Mouse (Mus musculus): ENCODE results near the gene Msh2. TPM values are rescaled to one million over a fixed set of nuclear protein-coding genes. Genes with fewer than 3 reads are reported as not detected.

Msh2 gene
- polyA plus RNA-seq, 1 experiment: 25.9 TPM

DNA sequence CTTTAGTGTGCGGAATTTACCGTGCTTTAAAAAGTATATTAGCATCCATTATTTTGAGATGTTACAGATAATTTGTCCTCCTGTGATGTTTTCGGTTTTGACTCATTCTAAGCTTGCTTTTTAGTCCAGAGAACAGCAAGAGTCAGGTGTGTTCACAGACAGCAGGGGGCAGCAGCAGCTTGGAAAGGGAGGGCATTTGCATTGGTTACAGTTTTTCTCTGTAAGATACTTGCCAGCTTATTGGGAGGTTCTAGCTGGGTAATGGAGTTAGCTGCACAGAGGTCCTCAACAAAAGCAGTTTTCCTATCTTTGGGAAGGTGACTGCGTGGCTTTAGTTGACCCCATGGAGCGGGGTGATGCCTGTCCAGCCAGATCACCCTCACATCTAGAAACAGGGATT lies 19.8 kb downstream of the Msh2 start:
- H3K27ac ChIP-seq (ENCODE audit: control insufficient read depth, insufficient read depth, low read depth, low read length, poor library complexity): no peak overlapping the region
- WGBS: 85% methylated on average over 5 of the region's 5 CpGs
- no peak overlapping the region for H3K4me3 ChIP-seq (replicated peaks; ENCODE audit: control insufficient read depth, low read depth, low read length)
- no peaks in the 10 kb centered on the region for H3K4me1 ChIP-seq (ENCODE audit: control insufficient read depth, insufficient read depth, low read length)
- no peak for TF ChIP-seq POLR2A (IDR thresholded peaks at IDR 0.05; ENCODE audit: borderline replicate concordance, control insufficient read depth, low read depth, low read length)
- peak; percentile 58 for TF ChIP-seq CTCF (IDR thresholded peaks at IDR 0.05; ENCODE audit: control insufficient read depth, insufficient read depth, low read length)

DNA sequence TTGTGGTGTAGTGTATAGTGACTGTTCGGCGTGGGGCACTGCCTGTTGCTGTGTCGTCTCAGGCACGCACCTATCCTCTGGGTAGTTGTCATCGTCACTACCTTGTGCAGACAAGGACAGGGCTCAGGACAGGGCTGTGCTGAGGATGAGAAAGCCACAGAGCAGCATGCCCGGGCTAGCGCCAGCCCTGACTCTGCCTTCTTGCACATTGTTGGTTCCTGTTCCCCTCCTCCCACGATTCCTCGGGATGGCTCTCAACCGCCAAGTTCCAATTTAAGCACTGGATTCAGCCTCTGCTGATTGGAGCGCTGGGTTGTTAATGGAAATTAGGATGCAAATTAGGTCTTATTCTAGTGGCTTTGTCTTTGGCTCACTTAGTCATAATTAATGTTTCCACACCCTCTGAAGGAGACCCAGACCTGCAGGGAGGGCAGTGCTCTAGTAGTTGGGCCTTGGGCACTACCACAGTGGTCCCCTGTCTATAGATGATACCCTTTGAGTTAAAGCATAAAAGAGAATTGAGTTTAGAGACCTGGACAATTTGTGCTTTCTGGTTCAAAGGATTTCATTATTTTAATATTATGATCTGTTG lies 23.8 kb downstream of the Msh2 start:
- Histone ChIP-seq H3K27ac (ENCODE audit: control insufficient read depth, insufficient read depth, low read depth, low read length, poor library complexity) (no peak overlapping the region), H3K4me3 (replicated peaks; ENCODE audit: control insufficient read depth, low read depth, low read length) (no peak overlapping the region), H3K4me1 (ENCODE audit: control insufficient read depth, insufficient read depth, low read length) (no peaks in the 10 kb centered on the region)
- TF ChIP-seq CTCF (IDR thresholded peaks at IDR 0.05; ENCODE audit: control insufficient read depth, insufficient read depth, low read length) (no peak), POLR2A (IDR thresholded peaks at IDR 0.05; ENCODE audit: borderline replicate concordance, control insufficient read depth, low read depth, low read length) (no peak)
- 94% methylated on average over 11 of the region's 11 CpGs for WGBS

DNA sequence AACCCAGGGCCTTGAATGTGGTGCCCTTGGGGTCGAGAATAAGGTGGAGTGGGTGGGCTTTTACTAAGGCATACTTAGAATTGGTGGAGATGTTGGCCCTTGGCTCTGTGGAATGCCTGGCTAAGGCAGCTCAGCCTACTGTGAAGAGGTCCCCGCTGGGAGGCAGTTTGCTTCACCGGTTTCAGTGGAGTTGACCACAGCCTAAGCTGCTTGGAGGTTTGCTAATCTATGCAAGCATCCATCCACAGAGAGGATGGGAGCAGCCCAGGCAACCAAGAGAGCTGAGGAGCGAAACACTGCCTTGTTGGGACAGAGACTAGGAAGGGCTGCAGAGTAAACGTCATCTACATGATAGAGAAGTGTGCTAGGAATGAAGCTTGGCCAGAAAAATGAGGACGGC lies 24.7 kb downstream of the Msh2 start:
- WGBS: 87% methylated on average over 6 of the region's 6 CpGs
- H3K4me1 ChIP-seq (ENCODE audit: control insufficient read depth, insufficient read depth, low read length): no peaks in the 10 kb centered on the region
- no peak overlapping the region for H3K27ac ChIP-seq (ENCODE audit: control insufficient read depth, insufficient read depth, low read depth, low read length, poor library complexity)
- H3K4me3 ChIP-seq (replicated peaks; ENCODE audit: control insufficient read depth, low read depth, low read length): no peak overlapping the region
- TF ChIP-seq POLR2A (IDR thresholded peaks at IDR 0.05; ENCODE audit: borderline replicate concordance, control insufficient read depth, low read depth, low read length): no peak
- no peak for TF ChIP-seq CTCF (IDR thresholded peaks at IDR 0.05; ENCODE audit: control insufficient read depth, insufficient read depth, low read length)

DNA sequence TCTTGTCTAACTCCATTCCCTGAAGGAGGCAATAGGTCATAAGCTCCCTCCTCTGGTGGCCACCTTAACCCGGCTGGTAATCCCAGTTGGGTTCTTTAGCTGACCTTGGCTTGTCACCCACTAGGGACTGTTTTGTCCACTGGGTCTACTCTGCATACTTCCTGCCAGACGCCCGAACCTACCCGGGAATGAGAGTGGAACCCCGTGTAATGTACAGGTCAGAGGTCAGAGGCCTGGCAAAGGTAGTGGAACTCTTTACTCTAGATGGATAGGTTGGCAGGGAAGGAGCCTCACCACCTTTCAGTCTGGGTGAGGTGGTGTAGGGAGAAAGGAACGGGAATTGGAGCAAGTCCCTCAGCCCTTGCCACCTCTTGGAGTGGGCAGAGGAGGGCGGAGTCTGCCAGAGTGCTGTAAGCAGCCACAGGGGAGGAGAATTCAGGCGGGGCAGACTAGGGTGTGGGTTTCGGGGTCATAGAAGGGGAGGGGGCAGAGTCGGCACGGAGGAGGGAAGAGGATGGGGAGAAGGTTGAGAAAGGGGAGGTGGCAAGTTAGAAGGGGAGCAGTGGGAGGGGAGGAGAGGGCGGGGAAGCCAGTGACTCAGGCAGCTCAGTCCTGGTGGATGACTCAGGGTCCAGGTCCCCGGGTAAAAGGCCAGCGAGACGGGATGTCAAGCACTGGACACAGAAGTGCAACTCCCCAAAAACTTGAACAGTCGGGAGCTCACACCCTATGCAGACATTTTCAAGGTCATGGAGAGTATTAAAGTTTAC lies 27.1 kb downstream of the Msh2 start:
- no peak overlapping the region for H3K27ac ChIP-seq (ENCODE audit: control insufficient read depth, insufficient read depth, low read depth, low read length, poor library complexity)
- no peaks in the 10 kb centered on the region for H3K4me1 ChIP-seq (ENCODE audit: control insufficient read depth, insufficient read depth, low read length)
- no peak overlapping the region for H3K4me3 ChIP-seq (replicated peaks; ENCODE audit: control insufficient read depth, low read depth, low read length)
- WGBS: 83% methylated on average over 15 of the region's 16 CpGs
- no peak for TF ChIP-seq CTCF (IDR thresholded peaks at IDR 0.05; ENCODE audit: control insufficient read depth, insufficient read depth, low read length)
- TF ChIP-seq POLR2A (IDR thresholded peaks at IDR 0.05; ENCODE audit: borderline replicate concordance, control insufficient read depth, low read depth, low read length): no peak

DNA sequence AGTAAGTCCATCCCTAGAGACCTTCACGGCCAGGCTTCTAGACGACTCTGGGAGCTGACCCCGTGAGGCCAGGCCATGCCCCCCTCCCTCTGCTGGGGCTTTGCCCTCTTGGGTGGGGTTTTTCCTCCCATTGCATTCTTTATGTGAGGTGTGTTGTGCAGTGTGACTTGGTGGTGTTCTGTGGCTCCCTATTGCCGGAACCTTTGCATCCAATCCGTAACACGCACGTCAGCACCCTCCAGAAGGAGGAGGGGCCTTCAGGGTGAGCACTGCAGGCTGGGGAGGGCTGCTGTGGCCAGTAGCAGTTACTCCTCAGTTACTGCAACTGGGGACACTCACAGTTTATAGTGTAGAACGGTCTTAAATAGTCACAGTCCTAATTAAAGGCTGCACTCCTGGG lies 28.0 kb downstream of the Msh2 start:
- WGBS: 89% methylated on average over 8 of the region's 8 CpGs
- H3K4me1 ChIP-seq (ENCODE audit: control insufficient read depth, insufficient read depth, low read length): no peaks in the 10 kb centered on the region
- H3K27ac ChIP-seq (ENCODE audit: control insufficient read depth, insufficient read depth, low read depth, low read length, poor library complexity): no peak overlapping the region
- TF ChIP-seq POLR2A (IDR thresholded peaks at IDR 0.05; ENCODE audit: borderline replicate concordance, control insufficient read depth, low read depth, low read length) (no peak), CTCF (IDR thresholded peaks at IDR 0.05; ENCODE audit: control insufficient read depth, insufficient read depth, low read length) (no peak)
- no peak overlapping the region for H3K4me3 ChIP-seq (replicated peaks; ENCODE audit: control insufficient read depth, low read depth, low read length)

DNA sequence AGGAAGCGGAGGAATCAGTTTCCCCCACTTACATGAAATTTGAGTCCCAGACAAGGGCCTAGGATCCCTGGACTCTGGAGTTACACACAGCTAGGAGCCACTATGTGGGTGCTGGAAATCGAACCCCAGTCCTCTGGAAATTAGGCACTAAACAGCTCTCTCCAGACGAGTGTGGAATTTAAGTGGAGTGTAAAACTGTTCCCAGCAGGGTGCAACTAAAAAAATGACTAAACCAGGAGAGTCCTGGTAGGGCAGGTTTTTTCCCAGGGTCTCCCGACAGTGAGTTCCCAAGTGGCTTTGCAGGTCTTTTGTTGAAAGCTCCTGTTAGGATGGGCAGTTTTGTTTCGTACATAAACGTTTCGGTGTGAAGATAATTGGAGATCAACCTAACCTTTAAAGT lies 52.6 kb downstream of the Msh2 start:
- 88% methylated on average over 7 of the region's 7 CpGs for WGBS
- TF ChIP-seq POLR2A (IDR thresholded peaks at IDR 0.05; ENCODE audit: borderline replicate concordance, control insufficient read depth, low read depth, low read length) (no peak), CTCF (IDR thresholded peaks at IDR 0.05; ENCODE audit: control insufficient read depth, insufficient read depth, low read length) (no peak)

DNA sequence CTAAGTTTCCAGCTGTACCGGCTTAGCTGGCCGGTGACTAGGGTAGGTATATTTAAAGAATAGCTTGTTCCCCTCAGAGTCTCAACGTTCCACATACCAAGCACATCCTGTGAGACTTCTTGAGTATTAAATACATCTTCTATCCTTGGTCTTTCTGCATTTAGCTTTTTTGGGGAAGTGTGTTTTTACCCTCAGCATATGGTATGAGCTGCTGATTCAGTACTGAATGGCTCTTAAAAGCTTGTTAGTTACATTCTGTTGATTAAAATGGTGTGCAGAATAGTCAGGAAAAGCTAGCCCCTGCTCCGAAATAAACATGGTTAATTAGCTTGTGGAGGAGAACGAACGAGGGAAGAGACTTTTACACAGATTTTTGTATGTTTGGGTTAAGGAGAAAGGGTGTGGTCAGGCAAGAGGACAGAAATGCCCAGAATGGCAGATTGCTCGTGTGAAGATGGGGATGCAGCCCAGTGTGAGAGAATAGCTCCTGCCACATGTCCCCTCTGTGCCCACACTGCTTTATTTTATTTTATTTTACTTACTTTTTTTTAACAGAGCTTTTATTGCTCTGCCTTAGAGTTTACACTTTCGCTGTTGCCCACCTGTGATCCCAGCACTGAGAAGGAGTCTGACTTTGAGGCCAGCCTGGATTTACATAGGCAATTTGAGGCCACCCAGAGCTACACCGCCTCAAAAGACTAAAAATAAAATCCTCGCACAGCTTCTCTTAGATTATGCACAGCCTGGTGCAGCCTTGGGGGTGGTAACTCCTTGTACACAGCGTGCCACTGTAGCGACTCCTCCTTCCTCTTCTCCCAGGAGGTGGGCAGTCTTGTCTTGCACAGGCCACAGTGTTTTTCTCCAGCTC lies 54.6 kb downstream of the Msh2 start:
- whole genome bisulfite sequencing: 86% methylated on average over 12 of the region's 12 CpGs
- no peak overlapping the region for H3K27ac ChIP-seq (ENCODE audit: control insufficient read depth, insufficient read depth, low read depth, low read length, poor library complexity)
- no peaks in the 10 kb centered on the region for H3K4me1 ChIP-seq (ENCODE audit: control insufficient read depth, insufficient read depth, low read length)
- TF ChIP-seq CTCF (IDR thresholded peaks at IDR 0.05; ENCODE audit: control insufficient read depth, insufficient read depth, low read length) (no peak), POLR2A (IDR thresholded peaks at IDR 0.05; ENCODE audit: borderline replicate concordance, control insufficient read depth, low read depth, low read length) (no peak)
- no peak overlapping the region for H3K4me3 ChIP-seq (replicated peaks; ENCODE audit: control insufficient read depth, low read depth, low read length)

More for the DNA sequence above, 52.6 kb downstream of the Msh2 start:
- H3K4me3 ChIP-seq (replicated peaks; ENCODE audit: control insufficient read depth, low read depth, low read length): no peak overlapping the region
- H3K27ac ChIP-seq (ENCODE audit: control insufficient read depth, insufficient read depth, low read depth, low read length, poor library complexity): no peak overlapping the region
- no peaks in the 10 kb centered on the region for H3K4me1 ChIP-seq (ENCODE audit: control insufficient read depth, insufficient read depth, low read length)

DNA sequence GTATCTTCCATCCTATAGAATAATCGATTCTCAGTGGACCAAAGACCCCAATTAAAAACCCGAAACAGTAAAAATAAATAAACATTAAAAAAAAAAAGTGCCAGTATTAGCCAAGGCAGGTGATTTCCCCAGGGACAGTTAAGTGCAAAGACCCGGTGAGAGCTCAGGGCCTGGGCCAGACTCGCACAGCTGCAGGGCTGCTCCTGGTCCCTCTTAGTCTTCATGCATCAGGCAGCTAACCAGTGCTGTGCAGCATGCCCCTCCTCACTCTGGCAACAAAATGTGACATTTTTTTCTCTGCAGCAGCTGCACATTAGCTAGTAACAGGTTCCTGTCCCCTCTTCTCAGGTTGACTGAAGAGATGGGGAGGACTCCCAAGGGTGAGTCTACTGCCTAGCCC lies 59.8 kb downstream of the Msh2 start:
- no peak overlapping the region; the same call in 1 of the 2 replicates for H3K27ac ChIP-seq (ENCODE audit: control insufficient read depth, insufficient read depth, low read depth, low read length, poor library complexity)

More for the DNA sequence above, 59.8 kb downstream of the Msh2 start:
- H3K4me3 ChIP-seq (replicated peaks; ENCODE audit: control insufficient read depth, low read depth, low read length): no peak overlapping the region
- 0 out of 2 replicates have a peak, but pooled peaks cover 2% of the 10 kb centered on the region for H3K4me1 ChIP-seq (ENCODE audit: control insufficient read depth, insufficient read depth, low read length)
- 69% methylated on average over 4 of the region's 4 CpGs for WGBS
- no peak for TF ChIP-seq CTCF (IDR thresholded peaks at IDR 0.05; ENCODE audit: control insufficient read depth, insufficient read depth, low read length)
- no peak for TF ChIP-seq POLR2A (IDR thresholded peaks at IDR 0.05; ENCODE audit: borderline replicate concordance, control insufficient read depth, low read depth, low read length)
